Mouse (Mus musculus): ENCODE measurements around the gene Coro1a. TPM values are rescaled to one million over a fixed set of nuclear protein-coding genes. Genes with fewer than 3 reads are reported as not detected.

Gene Coro1a
- polyA plus RNA-seq, 1 experiment from 2014 or later = 98.8 TPM

- Histone ChIP-seq H3K4me1 (ENCODE audit: control insufficient read depth, insufficient read depth, low read length) (peaks cover 23% of the 10 kb centered on the region), H3K36me3 (ENCODE audit: control insufficient read depth, insufficient read depth, low read length) (peaks cover 7% of the 10 kb centered on the region), H3K27ac (ENCODE audit: low read depth, low read length) (no peak overlapping the region)
These were observed 5.8 kb downstream of the Coro1a start for GRCm38 (mm10) chr7:126701559-126702357.

GRCm38 (mm10) chr7:126701070-126701469 is 6.5 kb downstream of the Coro1a start:
- Histone ChIP-seq H3K27ac (ENCODE audit: low read depth, low read length) (no peak overlapping the region), H3K9me3 (ENCODE audit: control insufficient read depth, low read length) (no peaks in the 10 kb centered on the region), H3K36me3 (ENCODE audit: control insufficient read depth, insufficient read depth, low read length) (peaks cover 7% of the 10 kb centered on the region), H3K4me1 (ENCODE audit: control insufficient read depth, insufficient read depth, low read length) (peaks cover 26% of the 10 kb centered on the region), H3K27me3 (ENCODE audit: control insufficient read depth, insufficient read depth, low read length) (no peaks in the 10 kb centered on the region), H3K9ac (replicated peaks; ENCODE audit: low read depth, low read length) (0 out of 2 replicates have a peak overlapping the region, but pooled peaks have one; percentile 25), H3K4me2 (ENCODE audit: low read depth, low read length) (peak overlapping the region; percentile 23; the same call in 1 of the 2 replicates), H3K4me3 (ENCODE audit: low read depth, low read length) (no peak overlapping the region)
- WGBS = 2% methylated on average over 11 of the region's 11 CpGs
- peak; percentile 39; the same call in 1 of the 2 replicates for ATAC-seq (ENCODE audit: low read depth)

More at GRCm38 (mm10) chr7:126701559-126702357, 5.8 kb downstream of the Coro1a start:
- no peaks in the 10 kb centered on the region for H3K27me3 ChIP-seq (ENCODE audit: control insufficient read depth, insufficient read depth, low read length)
- ATAC-seq (ENCODE audit: low read depth) = no peak
- WGBS = 61% methylated on average over 24 of the region's 24 CpGs
- peak overlapping the region; percentile 23; the same call in 1 of the 2 replicates for H3K4me2 ChIP-seq (ENCODE audit: low read depth, low read length)
- 0 out of 2 replicates have a peak overlapping the region, but pooled peaks have one; percentile 25 for H3K9ac ChIP-seq (replicated peaks; ENCODE audit: low read depth, low read length)
- H3K9me3 ChIP-seq (ENCODE audit: control insufficient read depth, low read length) = no peaks in the 10 kb centered on the region
- H3K4me3 ChIP-seq (ENCODE audit: low read depth, low read length) = no peak overlapping the region

GRCm38 (mm10) chr7:126700063-126701015 is 7.2 kb downstream of the Coro1a start:
- Histone ChIP-seq H3K27ac (ENCODE audit: low read depth, low read length) (no peak overlapping the region), H3K4me2 (ENCODE audit: low read depth, low read length) (no peak overlapping the region; the same call in 1 of the 2 replicates), H3K4me1 (ENCODE audit: control insufficient read depth, insufficient read depth, low read length) (peaks cover 26% of the 10 kb centered on the region)

DNA sequence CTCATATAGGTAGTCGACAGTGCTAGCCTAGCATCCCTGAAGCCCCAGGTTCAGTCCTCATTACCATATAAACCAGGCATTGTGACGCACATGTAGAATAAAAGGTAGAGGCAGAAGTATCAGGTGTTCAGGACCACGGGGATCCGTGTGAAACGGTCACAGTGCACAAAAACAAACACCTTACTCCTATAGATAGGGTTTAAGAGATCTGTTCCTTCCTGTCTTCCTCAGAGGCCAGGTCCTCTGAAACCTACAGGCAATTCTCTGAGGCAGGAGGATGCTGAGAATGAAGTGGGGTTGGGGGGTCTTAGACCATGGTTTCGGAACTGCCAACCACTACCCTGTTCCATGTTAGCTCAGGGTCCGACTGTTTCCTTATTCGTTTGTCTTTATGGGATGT is 9.7 kb downstream of the Coro1a start:
- no peak for ATAC-seq (ENCODE audit: low read depth)
- peaks cover 21% of the 10 kb centered on the region for H3K4me1 ChIP-seq (ENCODE audit: control insufficient read depth, insufficient read depth, low read length)
- 95% methylated on average over 8 of the region's 8 CpGs for WGBS
- no peaks in the 10 kb centered on the region for H3K27me3 ChIP-seq (ENCODE audit: control insufficient read depth, insufficient read depth, low read length)
- no peak overlapping the region for H3K4me3 ChIP-seq (ENCODE audit: low read depth, low read length)
- no peak overlapping the region for H3K9ac ChIP-seq (replicated peaks; ENCODE audit: low read depth, low read length)
- H3K27ac ChIP-seq (ENCODE audit: low read depth, low read length) = no peak overlapping the region
- H3K36me3 ChIP-seq (ENCODE audit: control insufficient read depth, insufficient read depth, low read length) = peaks cover 7% of the 10 kb centered on the region
- no peaks in the 10 kb centered on the region for H3K9me3 ChIP-seq (ENCODE audit: control insufficient read depth, low read length)
- H3K4me2 ChIP-seq (ENCODE audit: low read depth, low read length) = no peak overlapping the region

More at GRCm38 (mm10) chr7:126700063-126701015, 7.2 kb downstream of the Coro1a start:
- ATAC-seq (ENCODE audit: low read depth) = no peak
- H3K27me3 ChIP-seq (ENCODE audit: control insufficient read depth, insufficient read depth, low read length) = no peaks in the 10 kb centered on the region
- peaks cover 7% of the 10 kb centered on the region for H3K36me3 ChIP-seq (ENCODE audit: control insufficient read depth, insufficient read depth, low read length)
- no peaks in the 10 kb centered on the region for H3K9me3 ChIP-seq (ENCODE audit: control insufficient read depth, low read length)
- 85% methylated on average over 25 of the region's 25 CpGs for WGBS
- H3K9ac ChIP-seq (replicated peaks; ENCODE audit: low read depth, low read length) = no peak overlapping the region
- no peak overlapping the region for H3K4me3 ChIP-seq (ENCODE audit: low read depth, low read length)

DNA sequence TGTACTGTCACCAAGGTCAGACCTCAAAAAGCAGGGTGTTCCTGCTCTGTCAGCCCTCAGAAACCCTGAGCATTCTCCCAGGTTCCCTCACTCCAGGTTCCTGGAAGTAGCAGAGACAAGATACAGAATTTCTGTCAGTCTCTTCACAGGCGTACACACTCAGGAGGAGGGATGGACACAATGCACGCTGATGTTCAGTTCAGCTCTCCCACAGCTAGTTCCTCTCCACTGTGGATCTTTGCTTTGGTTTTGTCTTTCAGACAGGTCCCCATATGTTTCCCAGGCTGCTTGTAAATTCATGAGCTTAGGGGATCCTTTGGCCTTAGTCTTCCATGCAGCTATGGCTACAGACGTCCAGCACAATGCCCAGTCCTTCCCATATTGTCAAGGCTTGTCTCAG is 10.7 kb downstream of the Coro1a start:
- Histone ChIP-seq H3K36me3 (ENCODE audit: control insufficient read depth, insufficient read depth, low read length) (peaks cover 7% of the 10 kb centered on the region), H3K9me3 (ENCODE audit: control insufficient read depth, low read length) (no peaks in the 10 kb centered on the region), H3K27me3 (ENCODE audit: control insufficient read depth, insufficient read depth, low read length) (no peaks in the 10 kb centered on the region), H3K27ac (ENCODE audit: low read depth, low read length) (no peak overlapping the region), H3K4me2 (ENCODE audit: low read depth, low read length) (peak overlapping the region; percentile 93), H3K4me3 (ENCODE audit: low read depth, low read length) (peak overlapping the region; percentile 71), H3K9ac (replicated peaks; ENCODE audit: low read depth, low read length) (peak overlapping the region; percentile 65; the same call in 1 of the 2 replicates), H3K4me1 (ENCODE audit: control insufficient read depth, insufficient read depth, low read length) (peaks cover 18% of the 10 kb centered on the region)
- no peak for ATAC-seq (ENCODE audit: low read depth)
- WGBS = 72% methylated on average over 3 of the region's 3 CpGs

DNA sequence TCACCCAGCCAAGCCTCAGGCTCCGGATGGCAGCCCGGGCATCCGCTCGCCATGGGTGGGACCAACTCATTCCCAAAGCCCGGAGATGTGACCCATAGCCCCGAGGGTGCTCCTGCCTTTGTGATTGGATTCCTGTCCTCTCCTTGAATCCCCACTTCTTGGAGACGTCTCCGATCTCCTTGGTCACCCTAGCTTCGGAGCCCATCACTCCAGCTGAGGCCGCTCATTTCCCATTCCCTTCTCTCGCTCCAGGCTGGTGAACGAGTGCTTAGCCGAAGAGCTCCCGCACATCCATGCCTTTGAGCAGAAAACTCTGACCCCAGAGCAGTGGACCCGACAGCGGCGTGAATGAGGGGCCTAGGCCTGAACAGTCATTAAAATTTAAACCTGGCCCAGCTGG is 11.3 kb downstream of the Coro1a start:
- Histone ChIP-seq H3K4me1 (ENCODE audit: control insufficient read depth, insufficient read depth, low read length) (peaks cover 15% of the 10 kb centered on the region), H3K27ac (ENCODE audit: low read depth, low read length) (no peak overlapping the region), H3K9me3 (ENCODE audit: control insufficient read depth, low read length) (no peaks in the 10 kb centered on the region), H3K4me2 (ENCODE audit: low read depth, low read length) (peak overlapping the region; percentile 93), H3K9ac (replicated peaks; ENCODE audit: low read depth, low read length) (peak overlapping the region; percentile 65), H3K4me3 (ENCODE audit: low read depth, low read length) (peak overlapping the region; percentile 71), H3K27me3 (ENCODE audit: control insufficient read depth, insufficient read depth, low read length) (no peaks in the 10 kb centered on the region), H3K36me3 (ENCODE audit: control insufficient read depth, insufficient read depth, low read length) (peaks cover 7% of the 10 kb centered on the region)
- WGBS = 2% methylated on average over 17 of the region's 17 CpGs
- ATAC-seq (ENCODE audit: low read depth) = no peak

DNA sequence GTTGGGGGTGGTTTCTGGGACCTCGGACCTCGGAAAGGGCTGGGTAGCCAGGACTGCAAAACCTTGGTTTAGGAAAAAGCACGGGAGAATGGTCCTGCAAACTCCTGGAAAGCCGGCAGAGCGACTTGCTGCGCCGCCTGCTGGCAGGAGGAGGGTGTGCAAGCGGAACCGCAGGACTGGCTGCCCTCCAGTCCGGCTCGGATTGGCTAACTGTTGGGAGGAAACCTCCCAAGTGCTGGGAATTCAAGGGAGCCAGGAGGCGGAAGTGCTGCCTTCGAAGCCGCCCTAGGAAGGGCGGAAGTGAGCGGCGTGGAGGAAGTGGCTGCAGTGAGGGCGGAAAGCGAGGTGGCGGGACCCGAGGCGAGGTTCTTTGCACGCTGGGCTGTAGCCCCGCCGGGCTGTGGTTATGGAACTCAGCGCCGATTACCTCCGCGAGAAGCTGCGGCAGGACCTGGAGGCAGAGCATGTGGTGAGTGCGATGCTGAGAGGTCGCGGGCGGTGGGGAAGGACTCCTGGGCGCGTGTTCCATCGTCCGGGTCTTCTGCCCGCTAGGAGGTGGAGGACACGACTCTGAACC is 11.9 kb downstream of the Coro1a start, which contains the start of gene Slx1b:
TSS of gene Slx1b (minus strand) at position 154 of the 577 bp plus-strand sequence.
- H3K9ac ChIP-seq (replicated peaks; ENCODE audit: low read depth, low read length) = peak within 1 kb of the TSS; percentile 71
- H3K4me3 ChIP-seq (ENCODE audit: low read depth, low read length) = peak within 1 kb of the TSS; percentile 71
- WGBS = under 1% methylated on average over 40 of the region's 40 CpGs
- no peaks in the 10 kb centered on the region for H3K9me3 ChIP-seq (ENCODE audit: control insufficient read depth, low read length)
- H3K4me1 ChIP-seq (ENCODE audit: control insufficient read depth, insufficient read depth, low read length) = peaks cover 14% of the 10 kb centered on the region
- H3K27ac ChIP-seq (ENCODE audit: low read depth, low read length) = peak within 1 kb of the TSS; percentile 84
- ATAC-seq (ENCODE audit: low read depth) = peak; percentile 98
- H3K27me3 ChIP-seq (ENCODE audit: control insufficient read depth, insufficient read depth, low read length) = no peaks in the 10 kb centered on the region
- H3K4me2 ChIP-seq (ENCODE audit: low read depth, low read length) = peak within 1 kb of the TSS; percentile 93
- H3K36me3 ChIP-seq (ENCODE audit: control insufficient read depth, insufficient read depth, low read length) = peaks cover 4% of the 10 kb centered on the region

DNA sequence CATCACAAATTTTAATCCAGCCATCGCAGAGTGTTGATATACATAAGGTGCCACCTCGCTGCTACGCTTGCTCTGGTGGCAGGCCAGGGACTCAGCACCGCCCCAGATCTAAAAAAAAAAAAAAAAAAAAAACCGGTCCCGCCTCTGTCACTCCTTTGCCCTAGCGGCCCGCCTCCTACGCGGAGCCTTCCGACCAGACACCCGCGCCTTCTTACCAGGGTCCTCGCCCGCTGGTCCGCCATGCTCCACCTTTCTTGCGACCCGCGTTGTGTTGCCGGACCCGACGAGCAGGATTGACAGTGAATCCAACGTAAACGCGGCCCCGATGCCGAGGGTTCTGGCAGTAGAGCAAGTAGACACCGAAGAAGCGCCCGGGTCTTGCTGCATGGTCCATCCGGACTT is 12.4 kb downstream of the Coro1a start, which contains the start of gene Bola2:
TSS of gene Bola2 (plus strand) at position 192 of the 402 bp plus-strand sequence.
- no peaks in the 10 kb centered on the region for H3K27me3 ChIP-seq (ENCODE audit: control insufficient read depth, insufficient read depth, low read length)

More for the DNA sequence above, 12.4 kb downstream of the Coro1a start, which contains the start of gene Bola2:
- peaks cover 14% of the 10 kb centered on the region for H3K4me1 ChIP-seq (ENCODE audit: control insufficient read depth, insufficient read depth, low read length)
- H3K36me3 ChIP-seq (ENCODE audit: control insufficient read depth, insufficient read depth, low read length) = no peaks in the 10 kb centered on the region
- H3K4me3 ChIP-seq (ENCODE audit: low read depth, low read length) = peak within 1 kb of the TSS; percentile 71
- peak within 1 kb of the TSS; percentile 93 for H3K4me2 ChIP-seq (ENCODE audit: low read depth, low read length)
- H3K9me3 ChIP-seq (ENCODE audit: control insufficient read depth, low read length) = no peaks in the 10 kb centered on the region
- WGBS = under 1% methylated on average over 31 of the region's 31 CpGs
- H3K9ac ChIP-seq (replicated peaks; ENCODE audit: low read depth, low read length) = peak within 1 kb of the TSS; percentile 71
- peak; percentile 28 for ATAC-seq (ENCODE audit: low read depth)
- peak within 1 kb of the TSS; percentile 84 for H3K27ac ChIP-seq (ENCODE audit: low read depth, low read length)

Measured in neural tube, embryonic 14.5 days (tissue).